Mouse (Mus musculus) myocyte (in vitro differentiated cells): Measurements from ENCODE around the gene Prr36. TPM values are rescaled to one million over a fixed set of nuclear protein-coding genes. Genes with fewer than 3 reads are reported as not detected.

Experiments used
- H3K27me3 ChIP-seq: one replicate; pipeline ENCODE4 v1.6.1; 2011; ENCODE audit not compliant: control insufficient read depth, insufficient read depth, insufficient read length
- H3K36me3 ChIP-seq: one replicate; pipeline ENCODE4 v1.6.1; 2011; ENCODE audit not compliant: control insufficient read depth, insufficient read depth
- H3K4me2 ChIP-seq: one replicate; pipeline ENCODE4 v1.6.1; 2011; ENCODE audit warnings: low read depth, control low read depth
- H3K4me3 ChIP-seq: one replicate; pipeline ENCODE4 v1.5.1; 2011; ENCODE audit warnings: mild to moderate bottlenecking, control low read depth, moderate library complexity
- H3K79me2 ChIP-seq: one replicate; pipeline ENCODE4 v1.6.1; 2011; ENCODE audit not compliant: control insufficient read depth, insufficient read depth
- H3ac ChIP-seq: one replicate; pipeline ENCODE4 v1.6.1; 2011; ENCODE audit not compliant: control insufficient read depth, insufficient read length
- CEBPB ChIP-seq: IDR thresholded peaks from 2 replicates; pipeline ENCODE4 v1.6.1; 2011; ENCODE audit warnings: mild to moderate bottlenecking, moderate library complexity; ENCODE audit not compliant: poor library complexity, insufficient read depth, severe bottlenecking
- E2F4 ChIP-seq: IDR thresholded peaks from one replicate; pipeline ENCODE4 v1.6.1; 2011; ENCODE audit warnings: mild to moderate bottlenecking, control low read depth, moderate library complexity; ENCODE audit not compliant: insufficient read depth
- MAX ChIP-seq: IDR thresholded peaks from one replicate; pipeline ENCODE4 v1.6.1; 2011; ENCODE audit warnings: low read depth, mild to moderate bottlenecking, control low read depth
- MYOD1 ChIP-seq, 3 experiments: IDR thresholded peaks; one replicate each; pipeline ENCODE4 v1.6.1; 2011; ENCODE audit warnings: control low read depth in 2 of 3, low read depth in 2 of 3, mild to moderate bottlenecking in 2 of 3, moderate library complexity in 1 of 3; ENCODE audit not compliant: insufficient read length in 2 of 3, control insufficient read depth in 1 of 3
- MYOG ChIP-seq, 3 experiments: IDR thresholded peaks; one replicate each; pipeline ENCODE4 v1.6.1; 2011; ENCODE audit warnings: control low read depth in 2 of 3, low read depth in 2 of 3, mild to moderate bottlenecking in 2 of 3; ENCODE audit not compliant: insufficient read length in 2 of 3, control insufficient read depth in 1 of 3, insufficient read depth in 1 of 3
- POLR2A ChIP-seq: IDR thresholded peaks from one replicate; pipeline ENCODE4 v1.6.1; 2011; ENCODE audit warnings: low read depth, mild to moderate bottlenecking, control low read depth, moderate library complexity; ENCODE audit not compliant: insufficient read length
- POLR2AphosphoS2 ChIP-seq: IDR thresholded peaks from one replicate; pipeline ENCODE4 v1.6.1; 2011; ENCODE audit warnings: low read depth, control low read depth; ENCODE audit not compliant: insufficient read length
- REST ChIP-seq: IDR thresholded peaks from one replicate; pipeline ENCODE4 v1.6.1; 2011; ENCODE audit warnings: mild to moderate bottlenecking, control low read depth, moderate library complexity; ENCODE audit not compliant: insufficient read depth, insufficient read length
- SRF ChIP-seq: IDR thresholded peaks from one replicate; pipeline ENCODE4 v1.6.1; 2011; ENCODE audit warnings: low read depth; ENCODE audit not compliant: control insufficient read depth, insufficient read length
- TCF12 ChIP-seq: IDR thresholded peaks from one replicate; pipeline ENCODE4 v1.6.1; 2011; ENCODE audit warnings: mild to moderate bottlenecking, control low read depth; ENCODE audit not compliant: poor library complexity, insufficient read depth, severe bottlenecking
- TCF3 ChIP-seq: IDR thresholded peaks from one replicate; pipeline ENCODE4 v1.6.1; 2011; ENCODE audit warnings: low read depth, control low read depth; ENCODE audit not compliant: insufficient read length
- USF1 ChIP-seq: IDR thresholded peaks from one replicate; pipeline ENCODE4 v1.6.1; 2011; ENCODE audit warnings: low read depth, mild to moderate bottlenecking, control low read depth, moderate library complexity
- polyA plus RNA-seq: library from polyadenylated mRNA; unstranded; fragments of >200 nt; fragmentation: generic; extraction: Trizol; gene quantifications from one replicate; pipeline ENCODE4 v1.2.1, GENCODE M21; 2012; ENCODE audit warnings: missing spikeins

Gene Prr36
- polyA plus RNA-seq, 1 experiment: 0.19 TPM

DNA sequence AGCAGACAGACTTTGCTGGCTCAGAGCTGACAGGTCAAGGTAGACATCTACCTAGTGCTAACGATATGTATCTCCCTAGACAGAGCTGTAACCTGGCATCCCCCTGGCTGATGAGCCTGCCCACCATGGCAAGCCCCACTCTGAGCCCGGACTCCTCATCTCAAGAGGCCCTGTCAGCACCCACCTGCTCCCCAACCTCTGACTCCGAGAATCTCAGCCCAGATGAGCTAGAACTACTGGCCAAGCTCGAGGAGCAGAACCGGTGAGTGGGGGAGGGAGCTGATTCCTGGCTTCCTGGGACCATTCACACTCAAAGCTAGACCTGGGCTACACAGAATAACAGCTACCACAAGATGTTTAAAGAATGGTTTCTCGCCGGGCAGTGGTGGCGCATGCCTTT lies 33.9 kb downstream of the Prr36 start:
- Histone ChIP-seq H3ac (no peak overlapping the region), H3K36me3 (peaks cover 12% of the 10 kb centered on the region), H3K79me2 (no peaks in the 10 kb centered on the region), H3K4me2 (no peak overlapping the region), H3K27me3 (no peaks in the 10 kb centered on the region), H3K4me3 (no peak overlapping the region)
- TF ChIP-seq USF1 (no peak), SRF (no peak), REST (no peak), MYOD1 (IDR thresholded peaks at IDR 0.05; ENCODE audit: control insufficient read depth in 1 of 3, insufficient read length in 2 of 3, low read depth in 2 of 3) (no peak), CEBPB (no peak), MAX (no peak), TCF12 (no peak), TCF3 (no peak), POLR2AphosphoS2 (no peak), POLR2A (no peak), E2F4 (no peak), MYOG (IDR thresholded peaks at IDR 0.05; ENCODE audit: control insufficient read depth in 1 of 3, insufficient read depth in 1 of 3, insufficient read length in 2 of 3, low read depth in 2 of 3) (no peak)

DNA sequence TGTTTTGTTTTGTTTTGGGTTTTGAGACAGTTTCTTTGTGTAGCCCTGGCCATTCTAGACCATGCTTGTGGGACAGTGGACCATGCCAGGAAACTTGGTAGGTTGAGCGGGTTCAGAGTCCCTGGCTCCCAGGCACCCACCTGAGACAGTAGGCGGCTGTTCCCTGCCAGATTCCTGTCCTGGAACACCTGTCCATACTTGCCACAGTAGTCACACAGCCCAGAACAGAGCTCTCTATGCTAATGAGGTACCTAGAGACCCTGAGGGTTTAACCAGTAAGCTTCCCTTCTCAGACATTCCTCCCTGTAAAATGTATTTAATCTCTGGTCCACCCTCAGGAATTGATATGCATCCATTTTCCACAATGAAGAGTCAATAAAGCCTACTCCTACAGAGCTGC lies 43.2 kb downstream of the Prr36 start:
- Histone ChIP-seq H3K79me2 (no peaks in the 10 kb centered on the region), H3K4me3 (no peak overlapping the region), H3K4me2 (no peak overlapping the region), H3K36me3 (peaks cover 4% of the 10 kb centered on the region), H3K27me3 (no peaks in the 10 kb centered on the region), H3ac (no peak overlapping the region)
- TF ChIP-seq MYOD1 (IDR thresholded peaks at IDR 0.05; ENCODE audit: control insufficient read depth in 1 of 3, insufficient read length in 2 of 3, low read depth in 2 of 3) (no peak), TCF12 (no peak), REST (no peak), MYOG (IDR thresholded peaks at IDR 0.05; ENCODE audit: control insufficient read depth in 1 of 3, insufficient read depth in 1 of 3, insufficient read length in 2 of 3, low read depth in 2 of 3) (no peak), USF1 (no peak), SRF (no peak), E2F4 (no peak), MAX (no peak)

DNA sequence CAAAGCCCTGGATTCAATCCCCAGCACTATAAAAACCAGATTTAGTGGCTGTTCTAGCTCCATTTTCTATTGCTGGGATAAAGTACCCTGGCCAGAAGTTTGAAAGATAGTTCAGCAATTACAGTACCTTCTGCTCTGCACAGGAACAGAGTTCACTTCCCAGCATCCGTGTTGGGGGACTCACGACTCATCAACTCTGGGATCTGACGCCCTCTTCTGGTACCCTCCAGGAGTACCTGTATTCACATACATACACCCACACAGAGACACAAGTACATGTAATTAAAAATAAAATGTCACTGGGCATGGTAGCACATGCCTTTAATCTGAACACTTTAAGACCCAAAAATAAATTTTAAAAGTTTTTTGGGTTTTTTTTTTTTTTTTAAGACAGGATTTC lies 44.8 kb downstream of the Prr36 start:
- Histone ChIP-seq H3ac (no peak overlapping the region), H3K79me2 (no peaks in the 10 kb centered on the region), H3K36me3 (peaks cover 2% of the 10 kb centered on the region), H3K4me3 (no peak overlapping the region), H3K4me2 (no peak overlapping the region), H3K27me3 (no peaks in the 10 kb centered on the region)
- no peak for TF ChIP-seq TCF12
- TF ChIP-seq POLR2A: no peak
- TF ChIP-seq REST: no peak
- no peak for TF ChIP-seq CEBPB
- TF ChIP-seq MAX: no peak
- TF ChIP-seq POLR2AphosphoS2: no peak
- no peak for TF ChIP-seq USF1
- TF ChIP-seq E2F4: no peak
- TF ChIP-seq MYOD1 (IDR thresholded peaks at IDR 0.05; ENCODE audit: control insufficient read depth in 1 of 3, insufficient read length in 2 of 3, low read depth in 2 of 3): no peak

- Histone ChIP-seq H3K27me3 (no peaks in the 10 kb centered on the region), H3ac (no peak overlapping the region), H3K36me3 (no peaks in the 10 kb centered on the region), H3K4me2 (no peak overlapping the region), H3K4me3 (peak overlapping the region; percentile 39), H3K79me2 (no peaks in the 10 kb centered on the region)
- TF ChIP-seq CEBPB (no peak), USF1 (no peak), MYOG (IDR thresholded peaks at IDR 0.05; ENCODE audit: control insufficient read depth in 1 of 3, insufficient read depth in 1 of 3, insufficient read length in 2 of 3, low read depth in 2 of 3) (no peak), REST (no peak), MYOD1 (IDR thresholded peaks at IDR 0.05; ENCODE audit: control insufficient read depth in 1 of 3, insufficient read length in 2 of 3, low read depth in 2 of 3) (no peak)
These were observed 49.3 kb downstream of the Prr36 start for GRCm38 (mm10) chr8:4167918-4168317.

GRCm38 (mm10) chr8:4166881-4167525 lies 50.3 kb downstream of the Prr36 start:
- no peaks in the 10 kb centered on the region for H3K79me2 ChIP-seq
- no peaks in the 10 kb centered on the region for H3K27me3 ChIP-seq
- no peaks in the 10 kb centered on the region for H3K36me3 ChIP-seq
- no peak for TF ChIP-seq TCF3
- no peak for TF ChIP-seq SRF
- TF ChIP-seq POLR2AphosphoS2: no peak
- no peak for TF ChIP-seq MAX
- TF ChIP-seq REST: no peak
- no peak for TF ChIP-seq TCF12
- peak overlapping the region; percentile 71 for H3K4me2 ChIP-seq
- H3ac ChIP-seq: peak overlapping the region; percentile 33
- H3K4me3 ChIP-seq: peak overlapping the region; percentile 39
